Mouse (Mus musculus): ENCODE measurements around the gene Mtx3. TPM values are rescaled to one million over a fixed set of nuclear protein-coding genes. Genes with fewer than 3 reads are reported as not detected.

Mtx3 gene
- polyA plus RNA-seq, 1 experiment: 0.01 TPM

DNA sequence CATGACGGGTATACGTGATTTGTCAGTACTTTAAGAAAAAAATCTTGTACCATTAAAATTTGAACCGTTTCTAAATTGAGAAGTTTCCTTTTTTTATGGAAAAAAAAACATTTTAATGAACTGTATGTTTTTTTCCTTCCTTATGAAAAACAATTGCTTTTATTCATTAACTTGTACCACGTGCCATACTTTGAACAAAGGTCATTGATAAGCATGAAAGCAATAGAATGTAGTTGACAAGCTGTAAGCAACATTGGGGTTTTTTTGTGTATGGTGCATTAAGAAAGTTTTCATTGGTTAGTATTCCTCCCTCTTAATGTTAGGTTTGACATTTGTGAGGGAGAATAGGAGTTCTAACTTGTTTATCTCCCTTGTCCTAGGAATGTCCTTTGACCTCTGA lies 1.9 kb downstream of the Mtx3 start:
- Histone ChIP-seq H3K27me3 (ENCODE audit: control insufficient read depth) (no peaks in the 10 kb centered on the region), H3K4me1 (ENCODE audit: control insufficient read depth) (peaks cover 46% of the 10 kb centered on the region), H3K9me3 (ENCODE audit: control insufficient read depth, low read length) (no peaks in the 10 kb centered on the region), H3K4me3 (replicated peaks) (no peak overlapping the region), H3K36me3 (ENCODE audit: control insufficient read depth) (peaks cover 35% of the 10 kb centered on the region)
- TF ChIP-seq TAL1 (IDR thresholded peaks at IDR 0.05; ENCODE audit: low read length) (no peak), GATA1 (IDR thresholded peaks at IDR 0.05; ENCODE audit: low read length) (no peak)

- no peak for TF ChIP-seq GATA1 (IDR thresholded peaks at IDR 0.05; ENCODE audit: low read length)
- TF ChIP-seq TAL1 (IDR thresholded peaks at IDR 0.05; ENCODE audit: low read length): no peak
- H3K9me3 ChIP-seq (ENCODE audit: control insufficient read depth, low read length): no peaks in the 10 kb centered on the region
- H3K4me3 ChIP-seq (replicated peaks): no peak overlapping the region
- H3K4me1 ChIP-seq (ENCODE audit: control insufficient read depth): peaks cover 46% of the 10 kb centered on the region
- no peaks in the 10 kb centered on the region for H3K27me3 ChIP-seq (ENCODE audit: control insufficient read depth)
- peaks cover 36% of the 10 kb centered on the region for H3K36me3 ChIP-seq (ENCODE audit: control insufficient read depth)
Measured at GRCm38 (mm10) chr13:92847336-92847735, 2.8 kb downstream of the Mtx3 start.

- peaks cover 46% of the 10 kb centered on the region for H3K4me1 ChIP-seq (ENCODE audit: control insufficient read depth)
- no peaks in the 10 kb centered on the region for H3K27me3 ChIP-seq (ENCODE audit: control insufficient read depth)
- TF ChIP-seq TAL1 (IDR thresholded peaks at IDR 0.05; ENCODE audit: low read length) (no peak), GATA1 (IDR thresholded peaks at IDR 0.05; ENCODE audit: low read length) (0 out of 2 replicates have a peak, but pooled peaks have one; percentile 6)
- no peaks in the 10 kb centered on the region for H3K9me3 ChIP-seq (ENCODE audit: control insufficient read depth, low read length)
- no peak overlapping the region for H3K4me3 ChIP-seq (replicated peaks)
- H3K36me3 ChIP-seq (ENCODE audit: control insufficient read depth): peaks cover 40% of the 10 kb centered on the region
Measured at GRCm38 (mm10) chr13:92848002-92848401, 3.4 kb downstream of the Mtx3 start.

DNA sequence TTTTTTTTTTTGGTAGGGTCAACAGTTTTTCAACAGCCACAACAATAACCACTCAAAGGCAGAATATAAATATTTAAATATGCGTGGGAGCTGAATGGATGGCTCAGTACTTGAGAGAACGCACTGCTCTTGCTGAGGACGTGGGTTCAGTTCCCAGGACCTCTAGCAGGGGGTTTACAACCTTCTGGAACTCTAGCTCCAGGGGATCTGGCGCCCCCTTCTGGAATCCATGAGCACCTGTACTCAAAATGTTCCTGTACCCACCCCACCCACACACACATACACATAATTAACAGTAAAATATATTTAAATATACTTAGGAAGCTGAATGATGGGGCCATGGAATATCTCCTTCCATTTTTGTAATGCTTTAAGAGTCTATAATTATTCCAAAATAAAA lies 11.3 kb downstream of the Mtx3 start:
- no peaks in the 10 kb centered on the region for H3K9me3 ChIP-seq (ENCODE audit: control insufficient read depth, low read length)
- H3K4me1 ChIP-seq (ENCODE audit: control insufficient read depth): no peaks in the 10 kb centered on the region; the same call in 1 of the 2 replicates
- peaks cover 24% of the 10 kb centered on the region for H3K36me3 ChIP-seq (ENCODE audit: control insufficient read depth)
- H3K27me3 ChIP-seq (ENCODE audit: control insufficient read depth): no peaks in the 10 kb centered on the region
- TF ChIP-seq TAL1 (IDR thresholded peaks at IDR 0.05; ENCODE audit: low read length) (no peak), GATA1 (IDR thresholded peaks at IDR 0.05; ENCODE audit: low read length) (no peak)
- no peak overlapping the region for H3K4me3 ChIP-seq (replicated peaks)

- Histone ChIP-seq H3K4me1 (ENCODE audit: control insufficient read depth) (no peaks in the 10 kb centered on the region; the same call in 1 of the 2 replicates), H3K27me3 (ENCODE audit: control insufficient read depth) (no peaks in the 10 kb centered on the region), H3K9me3 (ENCODE audit: control insufficient read depth, low read length) (no peaks in the 10 kb centered on the region), H3K4me3 (replicated peaks) (no peak overlapping the region), H3K36me3 (ENCODE audit: control insufficient read depth) (peaks cover 9% of the 10 kb centered on the region)
- TF ChIP-seq GATA1 (IDR thresholded peaks at IDR 0.05; ENCODE audit: low read length) (no peak), TAL1 (IDR thresholded peaks at IDR 0.05; ENCODE audit: low read length) (no peak)
Measured at GRCm38 (mm10) chr13:92858808-92859207, 14.2 kb downstream of the Mtx3 start.

DNA sequence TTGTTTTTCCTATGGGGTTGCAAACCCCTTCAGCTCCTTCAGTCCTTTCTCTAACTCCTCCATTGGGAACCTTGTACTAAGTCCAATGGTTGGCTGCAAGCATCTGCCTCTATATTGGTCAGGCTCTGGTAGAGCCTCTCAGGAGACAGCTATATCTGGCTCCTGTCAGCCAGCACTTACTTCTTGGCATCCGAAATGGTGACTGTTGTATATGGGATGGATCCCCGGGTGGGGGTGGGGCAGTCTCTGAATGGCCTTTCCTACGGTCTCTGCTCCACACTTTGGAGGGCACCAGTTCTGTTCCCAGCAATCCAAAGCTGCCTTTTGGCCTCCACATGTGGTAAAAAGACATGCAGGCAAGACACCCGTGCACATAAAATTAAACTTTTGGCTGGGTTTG lies 15.4 kb downstream of the Mtx3 start:
- no peaks in the 10 kb centered on the region; the same call in 1 of the 2 replicates for H3K4me1 ChIP-seq (ENCODE audit: control insufficient read depth)
- H3K36me3 ChIP-seq (ENCODE audit: control insufficient read depth): peaks cover 2% of the 10 kb centered on the region
- H3K27me3 ChIP-seq (ENCODE audit: control insufficient read depth): no peaks in the 10 kb centered on the region
- H3K4me3 ChIP-seq (replicated peaks): no peak overlapping the region
- no peak for TF ChIP-seq TAL1 (IDR thresholded peaks at IDR 0.05; ENCODE audit: low read length)
- no peak for TF ChIP-seq GATA1 (IDR thresholded peaks at IDR 0.05; ENCODE audit: low read length)
- H3K9me3 ChIP-seq (ENCODE audit: control insufficient read depth, low read length): no peaks in the 10 kb centered on the region

DNA sequence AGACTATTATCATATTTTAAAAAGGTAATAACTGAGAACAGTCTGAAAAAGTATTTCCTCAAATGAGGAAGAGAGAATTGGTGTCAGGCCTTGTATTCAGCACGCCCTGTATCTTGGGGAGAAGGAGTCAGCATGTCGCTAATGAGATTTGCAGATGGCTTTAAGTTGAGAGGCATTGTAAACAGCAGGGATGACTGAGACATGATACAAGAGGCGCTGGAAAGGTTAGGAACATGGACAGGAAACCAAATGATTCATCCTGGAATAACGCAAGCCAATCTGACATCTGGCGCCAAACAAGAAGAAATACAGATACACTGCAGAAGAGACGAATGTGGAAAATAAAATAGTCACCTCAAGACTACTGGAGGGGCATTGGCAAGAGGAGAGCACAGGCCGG lies 20.8 kb downstream of the Mtx3 start:
- TF ChIP-seq GATA1 (IDR thresholded peaks at IDR 0.05; ENCODE audit: low read length) (no peak), TAL1 (IDR thresholded peaks at IDR 0.05; ENCODE audit: low read length) (no peak)
- Histone ChIP-seq H3K36me3 (ENCODE audit: control insufficient read depth) (no peaks in the 10 kb centered on the region), H3K4me3 (replicated peaks) (no peak overlapping the region), H3K4me1 (ENCODE audit: control insufficient read depth) (no peaks in the 10 kb centered on the region), H3K9me3 (ENCODE audit: control insufficient read depth, low read length) (no peaks in the 10 kb centered on the region), H3K27me3 (ENCODE audit: control insufficient read depth) (no peaks in the 10 kb centered on the region)

- no peak overlapping the region for H3K4me3 ChIP-seq (replicated peaks)
- no peaks in the 10 kb centered on the region for H3K4me1 ChIP-seq (ENCODE audit: control insufficient read depth)
- H3K9me3 ChIP-seq (ENCODE audit: control insufficient read depth, low read length): no peaks in the 10 kb centered on the region
- TF ChIP-seq TAL1 (IDR thresholded peaks at IDR 0.05; ENCODE audit: low read length) (no peak), GATA1 (IDR thresholded peaks at IDR 0.05; ENCODE audit: low read length) (no peak)
- H3K36me3 ChIP-seq (ENCODE audit: control insufficient read depth): no peaks in the 10 kb centered on the region
- no peaks in the 10 kb centered on the region for H3K27me3 ChIP-seq (ENCODE audit: control insufficient read depth)
Measured at GRCm38 (mm10) chr13:92866680-92867079, 22.1 kb downstream of the Mtx3 start.

DNA sequence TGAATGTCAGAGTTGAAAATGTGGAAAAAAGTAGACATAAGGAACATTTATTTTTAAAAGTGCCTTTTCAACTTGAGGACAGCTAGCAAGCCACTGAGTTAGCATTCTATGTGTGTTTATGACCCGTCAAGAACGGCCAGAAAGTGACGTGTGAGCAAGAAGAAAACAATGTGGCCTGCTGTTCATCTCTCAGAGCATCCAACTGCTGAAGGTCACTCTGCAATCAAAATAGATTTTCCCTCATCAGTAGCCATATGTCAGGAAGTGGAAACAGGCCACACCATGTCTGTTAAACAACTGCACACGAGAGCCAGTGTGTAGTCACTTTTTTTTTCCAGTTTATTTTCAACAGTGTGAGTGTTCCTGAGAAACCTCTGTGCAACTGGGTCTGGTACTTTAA lies 35.0 kb downstream of the Mtx3 start:
- Histone ChIP-seq H3K36me3 (ENCODE audit: control insufficient read depth) (no peaks in the 10 kb centered on the region), H3K27me3 (ENCODE audit: control insufficient read depth) (no peaks in the 10 kb centered on the region), H3K4me1 (ENCODE audit: control insufficient read depth) (no peaks in the 10 kb centered on the region), H3K9me3 (ENCODE audit: control insufficient read depth, low read length) (no peaks in the 10 kb centered on the region), H3K4me3 (replicated peaks) (no peak overlapping the region)
- no peak for TF ChIP-seq TAL1 (IDR thresholded peaks at IDR 0.05; ENCODE audit: low read length)
- TF ChIP-seq GATA1 (IDR thresholded peaks at IDR 0.05; ENCODE audit: low read length): no peak

- H3K36me3 ChIP-seq (ENCODE audit: control insufficient read depth): no peaks in the 10 kb centered on the region
- no peaks in the 10 kb centered on the region for H3K27me3 ChIP-seq (ENCODE audit: control insufficient read depth)
- H3K9me3 ChIP-seq (ENCODE audit: control insufficient read depth, low read length): no peaks in the 10 kb centered on the region
- no peak for TF ChIP-seq TAL1 (IDR thresholded peaks at IDR 0.05; ENCODE audit: low read length)
- no peak for TF ChIP-seq GATA1 (IDR thresholded peaks at IDR 0.05; ENCODE audit: low read length)
- no peaks in the 10 kb centered on the region for H3K4me1 ChIP-seq (ENCODE audit: control insufficient read depth)
- no peak overlapping the region for H3K4me3 ChIP-seq (replicated peaks)
Measured at GRCm38 (mm10) chr13:92879933-92880332, 35.4 kb downstream of the Mtx3 start.
